Mouse (Mus musculus): Measurements from ENCODE around the gene Anp32e.
"Not testable (repeated sequence)": the region's sequence is repeated elsewhere in the genome, so short reads cannot be mapped to it uniquely, and the experiment has no call there.

Anp32e gene

DNA sequence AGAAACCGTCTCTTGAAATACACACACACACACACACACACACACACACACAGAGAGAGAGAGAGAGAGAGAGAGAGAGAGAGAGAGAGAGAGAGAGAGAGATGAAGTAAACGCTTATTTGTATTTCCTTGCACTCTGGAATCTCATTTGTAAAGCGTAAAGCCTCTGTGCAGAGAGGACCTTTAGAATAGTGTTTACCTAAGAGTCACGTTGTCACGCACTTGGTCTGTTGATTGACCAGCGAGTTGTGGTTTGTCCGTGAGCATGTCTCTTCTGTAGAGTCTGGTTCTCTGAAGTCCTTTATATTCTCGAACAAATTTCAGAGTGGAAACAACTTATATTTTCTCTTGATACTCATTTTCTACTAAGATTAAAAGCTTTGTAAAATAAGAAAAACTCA, 15.7 kb downstream of the Anp32e start:
- no peak for DNase-seq

DNA sequence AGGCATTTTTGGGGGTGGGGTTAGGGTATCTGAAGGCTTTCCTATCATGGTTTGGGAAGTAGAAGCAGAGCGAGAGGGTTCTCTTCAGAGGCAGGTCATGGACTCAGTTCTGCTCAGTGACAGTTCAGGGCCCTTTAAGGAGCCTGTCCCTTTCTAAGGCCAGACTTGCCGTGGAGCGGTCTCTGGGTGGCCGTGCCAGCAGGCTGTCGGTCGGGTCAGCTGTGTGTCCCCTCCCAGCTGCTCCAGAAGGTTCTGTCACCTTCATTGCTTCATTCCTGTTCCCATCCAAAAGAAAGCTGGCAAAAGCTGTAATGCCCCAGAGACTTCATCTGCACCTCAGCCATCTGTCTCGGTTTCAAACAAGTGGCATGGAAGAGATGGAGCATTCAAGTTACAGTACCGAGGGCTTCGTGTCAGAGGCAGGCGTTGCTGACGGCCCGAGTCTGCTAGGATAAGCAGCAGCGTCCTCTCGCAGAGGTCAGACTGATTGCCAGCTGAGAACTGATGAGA, 16.7 kb downstream of the Anp32e start:
- peak; percentile 22 for DNase-seq

DNA sequence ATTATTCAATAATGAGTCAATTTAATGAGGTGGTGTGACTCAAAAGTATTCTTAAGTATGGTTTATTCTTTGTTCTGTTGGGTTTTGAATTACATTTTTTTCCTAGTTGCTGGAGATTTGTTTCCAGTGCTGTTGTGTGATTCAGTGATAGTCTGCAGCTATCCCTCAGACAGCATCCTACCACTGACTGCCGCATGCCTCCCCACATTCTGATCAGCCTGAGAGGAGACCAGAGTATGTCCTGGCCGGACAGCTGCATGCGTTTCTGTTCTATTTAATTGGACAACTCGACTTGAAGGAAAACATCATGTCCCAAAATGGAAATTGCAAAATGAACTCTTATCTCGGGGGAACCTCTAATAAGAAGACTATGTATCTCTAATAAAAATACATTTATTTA, 19.3 kb downstream of the Anp32e start:
- DNase-seq, result no peak

DNA sequence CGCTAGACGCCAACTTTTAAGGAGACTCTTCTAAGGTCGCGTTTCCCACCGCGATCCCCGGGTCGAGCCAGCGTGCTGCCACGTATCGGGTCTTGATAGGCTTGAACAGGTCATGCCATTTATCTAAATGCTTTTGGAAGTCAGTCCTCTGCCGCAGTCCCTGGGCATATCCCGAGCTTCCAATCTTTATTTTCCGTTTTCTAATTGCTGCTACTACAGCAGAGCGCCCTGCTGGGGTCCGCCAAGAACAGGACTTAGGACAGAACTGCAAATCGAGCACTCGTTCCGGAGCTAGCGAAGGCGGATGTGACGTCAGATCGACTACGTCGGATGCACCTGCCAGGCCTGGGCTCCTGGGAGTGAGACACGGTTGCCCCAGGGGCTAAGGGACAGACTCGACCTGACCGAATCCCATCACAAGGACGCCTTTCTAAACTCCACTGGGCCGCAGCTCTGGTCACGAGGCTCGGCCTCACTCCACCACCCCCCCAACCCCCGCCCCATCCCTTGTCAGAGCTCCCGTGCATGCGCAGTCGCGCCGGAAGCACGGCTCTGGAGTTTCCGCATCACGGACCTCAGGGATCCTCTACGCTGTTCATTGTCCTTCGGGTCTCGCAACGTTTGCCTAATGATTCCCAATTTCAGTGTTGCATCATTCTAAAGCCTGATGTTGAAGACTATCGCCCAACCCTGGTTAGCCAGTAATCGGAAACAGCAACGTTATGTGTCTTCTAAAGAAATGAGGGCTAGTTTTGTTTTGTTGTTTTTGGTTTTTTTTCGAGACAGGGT, 21.9 kb downstream of the Anp32e start:
- peak; percentile 90 for DNase-seq

DNA sequence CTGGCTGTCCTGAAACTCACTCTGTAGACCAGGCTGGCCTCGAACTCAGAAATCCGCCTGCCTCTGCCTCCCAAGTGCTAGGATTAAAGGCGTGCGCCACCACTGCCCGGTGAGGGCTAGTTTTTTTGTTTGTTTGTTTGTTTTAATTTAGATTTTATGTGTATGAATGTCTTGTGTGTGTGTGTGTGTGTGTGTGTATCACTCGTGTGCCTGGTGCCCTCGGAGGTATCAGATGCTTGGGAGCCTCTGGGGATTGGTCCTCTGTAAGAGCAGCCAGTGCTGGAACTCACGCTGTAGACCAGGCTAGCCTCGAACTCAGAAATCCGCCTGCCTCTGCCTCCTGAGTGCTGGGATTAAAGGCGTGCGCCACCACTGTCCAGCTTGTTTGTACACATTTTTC, 22.5 kb downstream of the Anp32e start:
- DNase-seq, result not testable (repeated sequence)

DNA sequence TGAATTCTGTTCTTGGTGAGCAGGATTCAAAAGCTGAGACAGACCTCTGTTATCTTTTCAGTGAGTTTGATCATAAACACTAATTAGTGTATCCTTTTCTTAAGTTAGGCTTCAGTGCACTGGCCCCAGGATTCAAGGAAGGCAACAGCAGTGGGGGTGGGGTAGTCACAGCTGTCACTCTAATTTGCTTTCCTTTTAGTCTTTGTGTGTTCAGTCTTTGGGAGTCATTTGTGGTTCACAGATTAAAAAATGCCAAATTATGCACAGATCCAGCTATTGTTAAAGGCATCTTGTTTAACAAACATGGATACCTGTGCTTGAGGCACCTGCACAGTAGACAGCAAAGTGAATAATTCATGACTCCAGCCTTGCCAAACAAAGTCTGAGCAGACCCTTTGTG, 24.0 kb downstream of the Anp32e start:
- no peak for DNase-seq

DNA sequence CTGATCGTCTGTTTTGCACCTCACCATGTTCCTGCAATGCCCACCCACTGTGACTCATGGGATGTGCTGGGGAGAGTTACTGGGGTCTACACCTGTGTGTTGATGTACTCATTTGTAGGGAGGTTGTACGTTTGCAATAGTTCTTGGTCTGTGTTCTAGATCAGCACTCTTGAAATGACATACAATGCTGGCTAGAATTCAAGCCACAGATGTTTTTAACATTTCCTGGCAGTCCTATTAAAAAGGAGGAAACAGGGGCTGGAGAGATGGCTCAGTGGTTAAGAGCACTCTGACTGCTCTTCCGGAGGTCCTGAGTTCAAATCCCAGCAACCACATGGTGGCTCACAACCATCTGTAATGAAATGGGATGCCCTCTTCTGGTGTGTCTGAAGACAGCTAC, 24.5 kb downstream of the Anp32e start:
- no peak for DNase-seq

DNA sequence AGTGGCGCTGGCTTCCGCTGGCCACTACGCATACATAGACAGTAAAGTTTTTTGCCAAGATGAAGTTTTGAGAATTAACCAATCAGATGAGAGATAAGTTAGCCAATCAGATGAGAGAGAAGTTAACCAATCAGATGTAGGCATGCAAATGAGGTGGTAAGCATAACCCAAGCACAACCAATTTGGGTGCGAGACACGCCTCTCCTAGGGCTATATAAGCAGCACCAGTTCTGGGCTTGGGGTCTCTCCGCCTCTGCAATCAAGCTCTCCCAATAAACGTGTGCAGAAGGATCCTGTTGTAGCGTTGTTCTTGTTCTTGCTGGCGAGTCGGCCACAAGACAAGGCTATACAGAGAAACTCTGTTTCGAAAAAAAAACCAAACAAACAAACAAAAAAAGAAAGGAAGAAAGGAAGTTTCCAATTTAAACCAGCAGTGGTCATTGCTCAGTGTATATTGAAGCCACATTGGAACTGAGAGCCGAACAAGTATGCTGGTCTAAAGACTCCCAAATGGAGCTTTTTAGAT, 25.7 kb downstream of the Anp32e start:
- DNase-seq, result not testable (repeated sequence)

DNA sequence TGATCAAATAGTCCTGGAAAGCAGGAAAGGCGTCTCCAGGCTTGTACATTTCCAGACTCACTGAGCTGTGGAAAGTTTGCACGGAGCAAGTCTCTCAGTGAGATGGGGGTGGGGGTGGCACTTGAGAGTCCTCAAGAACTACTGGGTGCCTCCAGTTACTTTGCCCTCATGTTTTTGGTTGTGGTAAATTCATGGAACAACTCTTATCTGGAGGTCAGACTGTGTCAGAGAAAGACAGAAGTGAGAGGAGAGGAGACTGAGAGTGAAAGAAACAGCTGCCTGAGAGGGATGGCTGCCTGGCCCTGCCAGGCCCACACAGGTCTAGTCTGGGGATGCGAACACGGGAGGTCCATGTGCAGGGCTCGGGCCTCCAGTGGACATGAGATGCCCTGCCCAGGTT, 26.3 kb downstream of the Anp32e start:
- DNase-seq, result no peak

DNA sequence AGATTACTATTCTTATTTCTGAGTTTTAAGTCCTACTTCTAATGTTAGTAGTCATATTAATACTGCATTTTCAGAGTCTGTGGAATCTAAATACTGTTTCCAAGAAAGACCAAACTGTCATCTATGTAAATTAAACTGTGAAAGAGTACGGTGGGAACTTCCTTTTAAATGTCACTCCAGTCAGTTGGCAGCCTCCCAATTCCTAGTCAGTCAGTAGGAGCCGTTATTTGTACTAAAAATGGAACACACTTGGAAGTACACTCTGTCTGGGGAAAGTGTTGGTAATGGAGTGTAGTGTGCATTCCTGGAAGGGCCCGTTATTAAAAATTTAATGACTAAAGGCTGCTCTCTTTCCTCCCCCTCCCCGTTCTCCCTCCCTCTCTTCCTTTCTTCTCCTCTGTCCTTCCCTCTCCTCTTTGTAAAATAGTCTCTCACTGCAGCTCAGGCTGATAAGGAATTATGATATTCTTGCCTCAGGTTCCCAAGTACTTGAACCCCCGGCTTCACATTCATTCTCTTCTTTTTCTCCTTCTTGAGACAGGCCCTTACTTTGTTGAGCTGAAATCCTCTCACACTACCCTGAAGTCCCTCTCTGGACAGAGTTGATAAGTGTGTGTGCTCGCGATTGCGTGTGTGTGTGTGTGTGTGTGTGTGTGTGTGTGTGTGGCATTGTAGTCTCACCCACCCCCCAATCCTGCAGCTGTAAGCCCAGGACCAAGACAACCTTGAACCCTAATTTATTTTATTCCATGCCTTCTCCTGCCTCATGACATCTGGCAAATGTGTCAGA, 28.5 kb downstream of the Anp32e start:
- peak; percentile 88 for DNase-seq

DNA sequence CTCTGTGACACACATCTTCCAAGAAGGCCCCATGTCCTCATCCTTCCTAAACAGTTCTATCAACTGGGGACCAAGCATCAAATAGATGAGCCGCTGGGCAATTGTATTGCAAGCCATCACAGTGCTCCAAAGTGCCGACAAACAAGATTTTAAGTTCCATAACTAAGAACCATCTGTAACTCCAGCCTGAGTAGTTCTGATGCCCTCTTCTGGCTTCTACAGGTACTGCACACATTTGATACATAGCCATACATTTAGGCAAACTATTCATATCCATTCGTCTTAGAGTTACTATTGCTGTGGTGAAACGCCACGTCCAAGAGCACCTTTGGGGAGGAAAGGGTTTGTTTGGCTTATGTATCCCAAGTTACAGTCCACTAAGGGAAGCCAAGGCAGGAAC, 30.0 kb downstream of the Anp32e start:
- DNase-seq, result peak; percentile 57

DNA sequence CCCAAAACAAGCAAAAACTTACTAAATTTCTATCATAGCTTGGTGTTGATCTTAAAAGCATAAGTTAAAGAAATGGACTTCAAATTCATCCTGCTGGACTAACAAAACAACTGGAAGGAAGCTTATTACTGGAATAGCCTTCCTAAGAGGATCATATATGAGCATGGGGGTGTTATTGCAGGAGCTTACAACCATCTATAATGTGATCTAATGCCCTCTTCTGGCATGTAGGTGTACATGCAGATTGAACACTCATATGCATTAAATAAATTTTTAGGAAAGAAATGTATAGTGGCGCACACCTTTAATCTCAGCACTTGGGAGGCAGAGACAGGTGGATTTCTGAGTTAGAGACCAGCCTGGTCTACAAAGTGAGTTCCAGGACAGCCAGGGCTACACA, 30.8 kb downstream of the Anp32e start:
- no peak for DNase-seq

DNA sequence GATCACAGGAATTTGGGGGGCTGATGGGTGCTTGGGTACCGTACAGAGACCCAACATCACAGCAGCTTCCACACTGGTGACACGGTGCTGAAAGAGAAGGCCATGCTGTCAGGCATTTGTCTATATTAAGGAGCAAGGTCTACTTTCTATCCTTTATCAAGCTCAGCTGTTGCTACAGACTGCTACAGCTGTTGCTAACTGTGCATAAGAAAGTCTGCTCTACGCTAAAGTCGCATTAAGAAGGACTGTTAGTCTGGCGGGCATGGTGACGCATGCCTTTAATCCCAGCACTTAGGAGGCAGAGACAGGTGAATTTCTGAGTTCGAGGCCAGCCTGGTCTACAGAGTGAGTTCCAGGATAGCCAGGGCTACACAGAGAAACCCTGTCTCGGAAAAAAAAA, 33.1 kb downstream of the Anp32e start:
- not testable (repeated sequence) for DNase-seq

DNA sequence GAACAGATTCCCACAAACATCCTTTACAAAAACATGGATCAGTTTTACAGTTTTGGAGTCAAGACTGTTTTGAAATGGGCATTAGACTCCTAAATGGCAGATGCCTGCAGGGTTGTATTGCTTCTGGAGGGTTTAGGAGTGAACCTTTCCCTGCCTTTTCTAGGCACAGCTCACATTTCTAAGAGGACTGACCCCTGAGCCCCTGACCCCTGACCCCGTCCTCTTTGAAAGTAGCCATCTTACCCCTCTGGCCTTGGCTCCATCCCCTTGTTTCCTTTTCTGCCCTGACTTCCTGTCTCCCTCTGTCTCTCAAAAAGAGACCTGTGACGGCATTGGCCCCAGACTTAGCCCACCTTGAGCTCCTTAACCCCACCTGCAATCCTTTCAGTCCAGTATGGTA, 34.2 kb downstream of the Anp32e start:
- no peak for DNase-seq

DNA sequence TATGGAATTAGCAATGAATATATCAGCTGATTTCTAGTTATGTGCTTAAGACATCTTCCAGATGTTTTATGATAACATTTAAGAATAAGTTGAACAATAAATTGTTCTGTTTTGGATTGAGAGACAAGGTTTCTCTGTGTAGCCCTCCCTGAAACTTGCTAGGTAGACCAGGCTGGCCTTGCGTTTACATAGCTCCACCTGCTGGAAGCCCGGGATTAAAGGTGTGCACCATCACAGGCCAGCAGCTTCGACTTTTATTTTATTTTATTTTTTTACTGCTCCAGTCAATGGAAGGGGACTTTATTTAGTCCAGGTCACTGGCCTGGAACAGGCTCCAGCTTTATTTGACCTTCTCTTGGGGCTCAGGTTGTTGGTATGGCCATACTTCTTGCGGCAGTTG, 34.6 kb downstream of the Anp32e start:
- DNase-seq, result peak; percentile 51

DNA sequence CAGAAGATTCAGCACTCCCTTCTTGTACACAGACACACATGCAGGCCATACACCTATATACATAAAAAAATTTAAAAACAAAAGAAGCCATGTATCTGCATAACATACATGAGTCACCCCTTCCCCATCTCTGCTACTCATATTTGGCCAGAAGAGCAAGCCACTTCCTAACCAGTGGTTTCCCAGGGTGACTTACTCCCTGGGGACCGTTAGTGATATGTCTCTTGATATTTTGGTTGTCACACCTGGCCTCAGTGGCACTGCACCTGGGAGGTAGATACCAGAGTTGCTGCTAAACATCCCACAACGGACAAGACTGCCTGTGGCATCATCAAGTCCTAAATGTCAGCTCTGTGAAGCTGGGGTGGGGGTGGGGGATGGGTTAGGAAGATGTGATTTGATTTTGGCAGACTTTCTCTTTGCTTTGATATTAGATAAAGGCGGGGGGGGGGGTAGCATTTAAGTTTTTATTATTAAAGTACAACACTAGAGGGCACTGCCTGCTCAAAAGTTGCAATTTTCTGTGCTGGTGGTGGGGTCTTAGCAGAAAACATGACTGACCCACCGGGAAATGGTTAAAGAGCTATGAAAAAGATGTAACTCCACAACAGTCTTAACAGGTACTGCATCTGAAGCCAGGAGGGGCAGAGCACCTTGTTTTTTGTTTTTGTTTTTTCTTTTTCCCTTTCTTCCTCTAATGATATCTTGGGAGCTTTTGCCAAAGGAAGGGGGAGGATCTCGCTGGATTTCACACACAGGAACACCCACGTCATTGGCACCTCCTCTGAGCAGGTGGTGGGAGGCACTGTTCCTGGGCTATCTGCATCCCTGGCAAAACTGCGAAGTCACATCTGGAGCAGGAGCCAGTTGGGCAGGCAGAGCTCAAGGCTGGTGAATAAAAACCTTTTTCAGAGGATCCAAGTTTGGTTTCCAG, 36.7 kb downstream of the Anp32e start:
- peak; percentile 50 for DNase-seq

DNA sequence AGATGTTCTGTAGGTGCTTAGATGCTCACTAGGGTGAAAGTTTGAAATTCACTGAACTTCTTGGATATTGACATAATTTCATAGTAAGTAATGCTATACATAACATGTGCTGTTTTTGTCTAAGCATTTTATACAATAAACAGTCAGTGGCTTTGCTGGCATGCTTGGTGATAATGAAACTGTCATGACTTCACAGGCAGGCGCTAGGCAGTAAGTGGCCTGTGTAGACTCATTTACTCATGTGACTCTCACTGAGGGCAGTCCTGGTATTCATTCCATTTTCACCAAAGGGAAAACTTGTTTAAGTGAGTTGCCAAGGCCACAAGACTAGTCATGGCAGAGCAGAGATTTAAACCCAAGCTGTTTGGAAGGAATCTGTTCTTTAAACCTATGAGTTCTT, 40.2 kb downstream of the Anp32e start:
- DNase-seq, result no peak

DNA sequence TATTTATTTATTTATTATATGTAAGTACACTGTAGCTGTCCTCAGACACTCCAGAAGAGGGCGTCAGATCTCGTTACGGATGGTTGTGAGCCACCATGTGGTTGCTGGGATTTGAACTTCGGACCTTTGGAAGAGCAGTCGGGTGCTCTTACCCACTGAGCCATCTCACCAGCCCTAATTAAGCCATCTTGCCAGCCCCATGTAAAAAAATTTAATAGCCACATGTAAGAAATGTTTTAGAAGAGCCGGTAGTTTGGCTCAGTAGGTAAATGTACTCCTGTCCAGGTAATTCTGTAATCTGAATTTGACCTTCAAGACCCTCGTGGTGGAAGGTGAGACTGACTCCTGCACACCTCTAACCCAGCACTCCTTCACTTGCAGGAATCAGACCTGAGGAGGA, 41.6 kb downstream of the Anp32e start:
- DNase-seq, result not testable (repeated sequence)

DNA sequence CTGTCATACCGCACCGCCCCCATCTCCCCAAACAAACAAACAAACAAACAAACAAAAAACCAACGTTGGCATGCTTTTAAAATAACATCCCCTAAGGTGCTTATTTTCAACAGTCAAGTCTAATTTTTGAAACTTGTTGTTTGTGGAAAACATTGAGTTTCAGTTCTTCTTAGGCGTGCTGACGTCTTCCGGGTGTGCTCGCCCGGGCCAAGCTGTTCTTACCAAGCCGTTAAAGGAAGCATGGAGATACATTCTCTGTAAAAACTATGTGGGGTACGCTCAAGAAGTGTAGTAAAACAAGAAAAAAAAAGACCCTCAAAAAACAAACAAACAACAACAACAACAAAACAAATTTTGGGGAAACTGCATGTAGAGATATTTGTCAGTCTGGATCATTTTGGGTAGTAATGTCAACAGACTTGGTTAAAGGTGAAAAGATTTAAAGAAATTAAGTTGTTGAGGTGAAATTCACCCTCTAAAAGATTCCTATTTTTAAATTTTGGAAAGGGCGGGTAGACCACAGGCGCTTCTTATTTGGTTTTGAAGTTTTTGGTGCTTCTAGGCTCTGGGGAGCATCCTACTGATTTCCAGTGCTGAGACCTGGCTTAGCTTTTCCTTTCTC, 43.3 kb downstream of the Anp32e start:
- DNase-seq, result no peak

DNA sequence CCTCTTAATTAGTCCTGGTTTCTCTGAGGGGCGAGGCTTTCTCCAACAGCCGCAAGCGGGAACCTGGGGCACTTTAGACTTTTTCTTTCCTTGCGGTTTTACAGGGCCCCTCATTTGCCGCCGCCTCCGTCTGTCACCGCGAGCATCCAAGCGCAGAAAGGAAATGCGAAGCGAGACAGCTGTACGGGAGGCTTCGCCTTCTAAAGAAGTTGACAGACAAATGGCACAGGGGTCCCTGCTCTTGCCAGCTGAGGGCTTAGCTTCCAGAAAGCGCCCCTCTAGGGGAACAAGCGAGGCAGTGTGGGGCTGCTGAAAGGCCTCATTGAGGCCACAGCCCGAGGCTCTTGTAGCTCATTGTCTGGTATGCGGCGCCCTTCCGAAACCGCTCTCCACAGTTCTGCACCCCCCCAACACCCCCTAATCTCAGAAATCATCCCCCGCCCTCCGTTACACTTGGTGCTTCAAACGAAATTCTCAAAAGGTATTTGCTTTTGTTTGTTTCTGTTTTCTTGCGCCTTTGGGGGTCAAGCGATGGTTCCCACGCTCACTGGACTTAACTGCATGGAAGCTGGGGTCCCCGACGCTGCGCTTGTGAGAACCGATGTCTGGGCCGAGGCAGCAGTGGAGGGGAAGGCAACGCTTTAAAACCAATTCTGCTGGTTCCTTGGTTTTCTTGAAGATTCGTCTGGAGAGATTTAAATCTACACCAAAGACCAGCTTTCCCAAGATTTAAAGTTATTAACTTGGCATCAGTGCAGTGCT, 44.0 kb downstream of the Anp32e start:
- peak; percentile 32 for DNase-seq

DNA sequence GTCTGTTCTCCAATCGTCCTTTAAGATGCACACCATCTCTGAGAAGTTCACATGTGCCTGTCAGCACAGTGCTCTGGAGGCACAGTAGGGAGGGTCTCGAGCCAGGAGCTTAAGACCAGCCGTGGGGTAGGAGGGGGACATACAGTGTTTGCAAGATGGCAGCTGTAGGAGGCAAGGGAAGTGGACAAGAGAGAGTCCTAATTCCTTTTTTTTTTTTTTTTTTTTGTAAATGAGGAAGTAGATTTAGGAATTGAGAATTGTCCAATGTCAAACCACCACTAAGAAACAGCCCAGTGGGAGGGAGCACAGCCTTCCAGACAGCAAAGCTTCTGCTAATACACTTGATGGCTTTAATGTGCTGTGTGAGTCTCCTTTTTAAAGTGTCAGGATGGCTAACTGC, 48.0 kb downstream of the Anp32e start:
- DNase-seq, result no peak

DNA sequence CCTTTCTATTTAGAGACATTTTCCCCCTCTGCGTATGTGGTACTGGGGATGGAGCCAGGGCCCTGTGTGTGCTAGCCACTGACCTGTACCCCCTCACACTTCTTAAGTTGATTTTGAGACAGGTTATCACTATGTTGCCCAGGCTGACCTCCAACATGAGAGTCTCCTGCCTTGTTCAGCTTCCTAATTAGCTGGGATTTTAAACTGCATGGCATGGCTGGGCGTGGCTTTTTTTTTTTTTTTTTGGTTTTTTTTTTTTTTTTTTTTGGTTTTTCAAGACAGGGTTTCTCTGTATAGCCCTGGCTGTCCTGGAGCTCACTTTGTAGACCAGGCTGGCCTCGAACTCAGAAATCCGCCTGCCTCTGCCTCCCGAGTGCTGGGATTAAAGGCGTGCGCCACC, 48.5 kb downstream of the Anp32e start:
- DNase-seq, result not testable (repeated sequence)

All from lung, postnatal 10 days (tissue).